Mouse (Mus musculus): Measurements from ENCODE around the gene Nup93. TPM values are rescaled to one million over a fixed set of nuclear protein-coding genes. Genes with fewer than 3 reads are reported as not detected.
A peak's percentile ranks its signal among the peaks of the same experiment; 100 is the strongest.

The Nup93 gene
- polyA plus RNA-seq, 1 experiment from 2014 or later: 63.8 TPM

GRCm38 (mm10) chr8:94204043-94204442, 10.3 kb upstream of the Nup93 start:
- no peaks in the 10 kb centered on the region for H3K4me1 ChIP-seq (replicated peaks; ENCODE audit: control insufficient read depth, insufficient read depth, low read length)
- no peaks in the 10 kb centered on the region for H3K9me3 ChIP-seq (ENCODE audit: control insufficient read depth, low read length)
- no peak overlapping the region for H3K27ac ChIP-seq (ENCODE audit: low read length)
- no peak overlapping the region for H3K9ac ChIP-seq (replicated peaks; ENCODE audit: low read depth, low read length)
- no peak for ATAC-seq
- H3K36me3 ChIP-seq (ENCODE audit: control insufficient read depth, insufficient read depth): no peaks in the 10 kb centered on the region
- no peaks in the 10 kb centered on the region for H3K27me3 ChIP-seq (replicated peaks; ENCODE audit: control insufficient read depth, insufficient read depth, low read length)
- no peak overlapping the region for H3K4me3 ChIP-seq (replicated peaks; ENCODE audit: low read length)
- no peak overlapping the region for H3K4me2 ChIP-seq (ENCODE audit: low read length)
- 59% methylated on average over 3 of the region's 3 CpGs for WGBS

GRCm38 (mm10) chr8:94205736-94206135, 8.6 kb upstream of the Nup93 start:
- WGBS: 18% methylated on average over 5 of the region's 5 CpGs
- Histone ChIP-seq H3K9me3 (ENCODE audit: control insufficient read depth, low read length) (no peaks in the 10 kb centered on the region), H3K36me3 (ENCODE audit: control insufficient read depth, insufficient read depth) (no peaks in the 10 kb centered on the region), H3K4me3 (replicated peaks; ENCODE audit: low read length) (no peak overlapping the region), H3K27me3 (replicated peaks; ENCODE audit: control insufficient read depth, insufficient read depth, low read length) (no peaks in the 10 kb centered on the region), H3K4me1 (replicated peaks; ENCODE audit: control insufficient read depth, insufficient read depth, low read length) (peaks cover 3% of the 10 kb centered on the region; the same call in 1 of the 2 replicates), H3K9ac (replicated peaks; ENCODE audit: low read depth, low read length) (no peak overlapping the region), H3K4me2 (ENCODE audit: low read length) (no peak overlapping the region), H3K27ac (ENCODE audit: low read length) (no peak overlapping the region)
- ATAC-seq: peak; percentile 31; the same call in 1 of the 2 replicates

GRCm38 (mm10) chr8:94206256-94206655, 8.1 kb upstream of the Nup93 start:
- no peak overlapping the region for H3K27ac ChIP-seq (ENCODE audit: low read length)
- no peak overlapping the region for H3K4me2 ChIP-seq (ENCODE audit: low read length)
- H3K36me3 ChIP-seq (ENCODE audit: control insufficient read depth, insufficient read depth): no peaks in the 10 kb centered on the region
- H3K9me3 ChIP-seq (ENCODE audit: control insufficient read depth, low read length): no peaks in the 10 kb centered on the region
- H3K4me1 ChIP-seq (replicated peaks; ENCODE audit: control insufficient read depth, insufficient read depth, low read length): peaks cover 3% of the 10 kb centered on the region; the same call in 1 of the 2 replicates
- no peak overlapping the region for H3K9ac ChIP-seq (replicated peaks; ENCODE audit: low read depth, low read length)
- no peak overlapping the region for H3K4me3 ChIP-seq (replicated peaks; ENCODE audit: low read length)
- H3K27me3 ChIP-seq (replicated peaks; ENCODE audit: control insufficient read depth, insufficient read depth, low read length): no peaks in the 10 kb centered on the region
- no peak for ATAC-seq
- 74% methylated on average over 8 of the region's 8 CpGs for WGBS

- Histone ChIP-seq H3K27me3 (replicated peaks; ENCODE audit: control insufficient read depth, insufficient read depth, low read length) (no peaks in the 10 kb centered on the region), H3K36me3 (ENCODE audit: control insufficient read depth, insufficient read depth) (no peaks in the 10 kb centered on the region), H3K9me3 (ENCODE audit: control insufficient read depth, low read length) (no peaks in the 10 kb centered on the region), H3K4me2 (ENCODE audit: low read length) (no peak overlapping the region), H3K4me3 (replicated peaks; ENCODE audit: low read length) (no peak overlapping the region), H3K4me1 (replicated peaks; ENCODE audit: control insufficient read depth, insufficient read depth, low read length) (peaks cover 3% of the 10 kb centered on the region; the same call in 1 of the 2 replicates), H3K27ac (ENCODE audit: low read length) (no peak overlapping the region), H3K9ac (replicated peaks; ENCODE audit: low read depth, low read length) (no peak overlapping the region)
- WGBS: 46% methylated on average over 2 of the region's 2 CpGs
- ATAC-seq: no peak
These were observed 6.9 kb upstream of the Nup93 start for GRCm38 (mm10) chr8:94207491-94207890.

GRCm38 (mm10) chr8:94209639-94210038, 4.7 kb upstream of the Nup93 start:
- no peaks in the 10 kb centered on the region for H3K27me3 ChIP-seq (replicated peaks; ENCODE audit: control insufficient read depth, insufficient read depth, low read length)
- no peaks in the 10 kb centered on the region for H3K9me3 ChIP-seq (ENCODE audit: control insufficient read depth, low read length)
- H3K4me3 ChIP-seq (replicated peaks; ENCODE audit: low read length): no peak overlapping the region
- H3K27ac ChIP-seq (ENCODE audit: low read length): no peak overlapping the region
- H3K4me2 ChIP-seq (ENCODE audit: low read length): no peak overlapping the region
- H3K4me1 ChIP-seq (replicated peaks; ENCODE audit: control insufficient read depth, insufficient read depth, low read length): peaks cover 5% of the 10 kb centered on the region; the same call in 1 of the 2 replicates
- no peak for ATAC-seq
- WGBS: 59% methylated on average over 6 of the region's 6 CpGs
- no peak overlapping the region for H3K9ac ChIP-seq (replicated peaks; ENCODE audit: low read depth, low read length)
- H3K36me3 ChIP-seq (ENCODE audit: control insufficient read depth, insufficient read depth): no peaks in the 10 kb centered on the region

- Histone ChIP-seq H3K27ac (ENCODE audit: low read length) (no peak overlapping the region), H3K4me3 (replicated peaks; ENCODE audit: low read length) (no peak overlapping the region), H3K27me3 (replicated peaks; ENCODE audit: control insufficient read depth, insufficient read depth, low read length) (no peaks in the 10 kb centered on the region), H3K9me3 (ENCODE audit: control insufficient read depth, low read length) (no peaks in the 10 kb centered on the region), H3K4me1 (replicated peaks; ENCODE audit: control insufficient read depth, insufficient read depth, low read length) (peaks cover 9% of the 10 kb centered on the region), H3K4me2 (ENCODE audit: low read length) (no peak overlapping the region), H3K9ac (replicated peaks; ENCODE audit: low read depth, low read length) (no peak overlapping the region), H3K36me3 (ENCODE audit: control insufficient read depth, insufficient read depth) (no peaks in the 10 kb centered on the region)
- 72% methylated on average over 3 of the region's 3 CpGs for WGBS
- no peak for ATAC-seq
These were observed 4.1 kb upstream of the Nup93 start for GRCm38 (mm10) chr8:94210225-94210624.

GRCm38 (mm10) chr8:94213819-94214218, 545 bp upstream of the Nup93 start:
- H3K4me3 ChIP-seq (replicated peaks; ENCODE audit: low read length): peak overlapping the region; percentile 95
- peak overlapping the region; percentile 22 for H3K9ac ChIP-seq (replicated peaks; ENCODE audit: low read depth, low read length)
- peaks cover 20% of the 10 kb centered on the region for H3K4me1 ChIP-seq (replicated peaks; ENCODE audit: control insufficient read depth, insufficient read depth, low read length)
- H3K27ac ChIP-seq (ENCODE audit: low read length): no peak overlapping the region
- no peaks in the 10 kb centered on the region for H3K9me3 ChIP-seq (ENCODE audit: control insufficient read depth, low read length)
- H3K36me3 ChIP-seq (ENCODE audit: control insufficient read depth, insufficient read depth): no peaks in the 10 kb centered on the region
- ATAC-seq: no peak
- peak overlapping the region; percentile 95 for H3K4me2 ChIP-seq (ENCODE audit: low read length)
- H3K27me3 ChIP-seq (replicated peaks; ENCODE audit: control insufficient read depth, insufficient read depth, low read length): no peaks in the 10 kb centered on the region
- 26% methylated on average over 6 of the region's 6 CpGs for WGBS

- no peaks in the 10 kb centered on the region for H3K36me3 ChIP-seq (ENCODE audit: control insufficient read depth, insufficient read depth)
- no peaks in the 10 kb centered on the region for H3K9me3 ChIP-seq (ENCODE audit: control insufficient read depth, low read length)
- no peak overlapping the region for H3K4me3 ChIP-seq (replicated peaks; ENCODE audit: low read length)
- no peak for ATAC-seq
- H3K27me3 ChIP-seq (replicated peaks; ENCODE audit: control insufficient read depth, insufficient read depth, low read length): no peaks in the 10 kb centered on the region
- H3K27ac ChIP-seq (ENCODE audit: low read length): no peak overlapping the region
- H3K4me2 ChIP-seq (ENCODE audit: low read length): no peak overlapping the region
- 87% methylated on average over 7 of the region's 7 CpGs for WGBS
- H3K9ac ChIP-seq (replicated peaks; ENCODE audit: low read depth, low read length): no peak overlapping the region
- H3K4me1 ChIP-seq (replicated peaks; ENCODE audit: control insufficient read depth, insufficient read depth, low read length): no peaks in the 10 kb centered on the region
These were observed 13.1 kb downstream of the Nup93 start for GRCm38 (mm10) chr8:94227381-94227939.

- no peak for ATAC-seq
- 94% methylated on average over 4 of the region's 4 CpGs for WGBS
These were observed 25.9 kb downstream of the Nup93 start for GRCm38 (mm10) chr8:94240240-94240751.

More at GRCm38 (mm10) chr8:94240240-94240751, 25.9 kb downstream of the Nup93 start:
- Histone ChIP-seq H3K4me1 (replicated peaks; ENCODE audit: control insufficient read depth, insufficient read depth, low read length) (no peaks in the 10 kb centered on the region), H3K27me3 (replicated peaks; ENCODE audit: control insufficient read depth, insufficient read depth, low read length) (no peaks in the 10 kb centered on the region), H3K9ac (replicated peaks; ENCODE audit: low read depth, low read length) (no peak overlapping the region), H3K9me3 (ENCODE audit: control insufficient read depth, low read length) (no peaks in the 10 kb centered on the region), H3K27ac (ENCODE audit: low read length) (no peak overlapping the region), H3K4me3 (replicated peaks; ENCODE audit: low read length) (no peak overlapping the region), H3K4me2 (ENCODE audit: low read length) (no peak overlapping the region), H3K36me3 (ENCODE audit: control insufficient read depth, insufficient read depth) (0 out of 2 replicates have a peak, but pooled peaks cover 5% of the 10 kb centered on the region)
